Mouse (Mus musculus) testis, adult 2 months (tissue): Measurements from ENCODE around the gene Cntn6. TPM values are rescaled to one million over a fixed set of nuclear protein-coding genes. Genes with fewer than 3 reads are reported as not detected.

Experiments used
- H3K27ac ChIP-seq: fragments of 200-500 bp; 2 replicates; pipeline ENCODE4 v1.5.1; 2012; ENCODE audit warnings: low read depth, low read length; ENCODE audit not compliant: control insufficient read depth, insufficient read depth
- H3K27me3 ChIP-seq: fragments of 200-500 bp; 2 replicates; pipeline ENCODE4 v1.6.1; 2012; ENCODE audit warnings: mild to moderate bottlenecking, low read length, moderate library complexity; ENCODE audit not compliant: control insufficient read depth, insufficient read depth
- H3K36me3 ChIP-seq: fragments of 200-500 bp; 2 replicates; pipeline ENCODE4 v1.6.1; 2012; ENCODE audit warnings: mild to moderate bottlenecking, low read length; ENCODE audit not compliant: control insufficient read depth, insufficient read depth
- H3K4me1 ChIP-seq: fragments of 200-500 bp; 2 replicates; pipeline ENCODE4 v1.6.1; 2012; ENCODE audit warnings: low read length; ENCODE audit not compliant: control insufficient read depth, insufficient read depth
- H3K4me3 ChIP-seq: fragments of 200-500 bp; 2 replicates; pipeline ENCODE4 v1.5.1; 2012; ENCODE audit warnings: low read depth, mild to moderate bottlenecking, low read length, moderate library complexity, mixed read lengths; ENCODE audit not compliant: control insufficient read depth
- CTCF ChIP-seq: fragments of 200-500 bp; IDR thresholded peaks from 2 replicates; pipeline ENCODE4 v1.5.1; 2012; ENCODE audit warnings: low read depth, mild to moderate bottlenecking, inconsistent platforms, low read length, moderate library complexity; ENCODE audit not compliant: control insufficient read depth, insufficient read depth, insufficient replicate concordance
- POLR2A ChIP-seq: fragments of 200-500 bp; IDR thresholded peaks from 2 replicates; pipeline ENCODE4 v1.6.1; 2012; ENCODE audit warnings: low read depth, mild to moderate bottlenecking, inconsistent platforms, low read length, moderate library complexity; ENCODE audit not compliant: control insufficient read depth
- polyA plus RNA-seq: library from polyadenylated mRNA; depleted of rRNA; stranded (reverse); fragments of >200 nt; gene quantifications from 2 replicates; pipeline ENCODE4 v1.2.3, GENCODE M21; 2012; rRNA removed

Cntn6 gene
- polyA plus RNA-seq = 2.0 and 2.4 TPM in 2 replicates

DNA sequence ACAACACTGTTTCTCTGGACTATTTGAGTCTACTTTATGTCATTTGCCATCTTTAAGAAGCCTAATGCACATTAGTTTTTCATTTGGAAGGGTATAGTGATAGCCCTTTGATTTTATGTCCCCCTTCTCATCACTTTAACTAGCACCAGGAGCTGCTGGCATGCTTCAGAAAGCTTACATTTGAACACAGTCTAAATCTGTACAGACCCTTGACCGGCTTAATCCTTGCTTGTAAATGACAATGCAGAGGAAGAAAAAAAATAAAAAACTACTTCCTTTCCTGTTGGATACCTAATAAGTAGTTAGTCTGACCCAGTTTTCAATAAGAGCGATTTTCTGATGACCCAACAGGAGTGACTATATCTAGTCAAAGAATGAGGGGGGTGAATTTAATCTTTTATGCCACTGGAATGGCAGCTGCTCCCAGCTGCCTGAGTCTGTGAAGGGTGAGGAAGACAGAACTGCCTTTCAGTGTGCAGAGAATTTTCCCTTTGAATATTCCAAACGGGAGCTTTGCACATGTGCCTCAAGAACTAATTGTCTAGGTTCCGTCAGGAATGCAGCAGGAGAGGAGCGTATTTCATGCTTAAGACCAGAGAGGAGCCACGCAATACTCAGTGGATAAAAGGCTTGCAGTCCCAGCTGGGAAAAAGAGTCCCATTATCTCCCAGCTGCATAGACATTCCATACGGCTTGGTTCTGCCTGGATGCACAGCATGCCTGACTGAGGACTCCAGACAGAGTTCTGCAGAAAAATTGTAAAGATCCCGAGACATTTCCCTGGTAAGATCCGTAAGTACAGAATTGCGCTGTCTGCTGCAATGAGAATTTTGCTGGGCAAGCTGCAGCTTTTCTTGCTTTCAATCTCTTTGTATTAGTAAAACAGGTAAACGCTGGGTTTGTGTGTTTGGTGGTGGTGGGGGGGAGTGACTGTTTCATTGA lies at the start of gene Cntn6:
Gene Cntn6 (plus strand): TSS at position 301 of the 942 bp plus-strand sequence.
- H3K27ac ChIP-seq = no peak within 1 kb of the TSS
- H3K36me3 ChIP-seq = no peaks in the 10 kb centered on the region
- H3K4me1 ChIP-seq = no peaks in the 10 kb centered on the region
- no peak within 1 kb of the TSS for H3K4me3 ChIP-seq
- TF ChIP-seq POLR2A (no peak), CTCF (no peak)
- no peaks in the 10 kb centered on the region for H3K27me3 ChIP-seq

DNA sequence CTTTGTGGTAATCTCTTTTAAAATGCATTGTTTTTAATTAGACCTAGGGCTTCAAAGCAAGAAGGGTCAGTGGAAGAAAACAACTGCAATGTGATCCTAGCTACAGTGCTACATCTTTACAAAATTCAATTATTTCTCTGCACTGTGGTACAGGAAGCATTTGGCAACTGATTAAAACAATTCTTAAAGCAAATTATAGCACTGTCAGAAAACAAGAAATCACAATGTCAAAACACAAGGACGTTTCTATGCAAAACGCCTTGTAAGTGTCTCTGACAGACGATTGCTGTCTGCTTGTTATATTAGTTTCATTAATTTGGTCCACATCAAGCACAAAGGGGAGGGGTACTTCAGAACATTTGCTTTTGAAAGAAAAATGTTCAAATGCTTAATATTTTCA lies 48.9 kb upstream of the Cntn6 start:
- Histone ChIP-seq H3K27me3 (no peaks in the 10 kb centered on the region), H3K4me3 (no peak overlapping the region), H3K4me1 (no peaks in the 10 kb centered on the region), H3K36me3 (no peaks in the 10 kb centered on the region), H3K27ac (no peak overlapping the region)
- TF ChIP-seq CTCF = no peak
- no peak for TF ChIP-seq POLR2A

DNA sequence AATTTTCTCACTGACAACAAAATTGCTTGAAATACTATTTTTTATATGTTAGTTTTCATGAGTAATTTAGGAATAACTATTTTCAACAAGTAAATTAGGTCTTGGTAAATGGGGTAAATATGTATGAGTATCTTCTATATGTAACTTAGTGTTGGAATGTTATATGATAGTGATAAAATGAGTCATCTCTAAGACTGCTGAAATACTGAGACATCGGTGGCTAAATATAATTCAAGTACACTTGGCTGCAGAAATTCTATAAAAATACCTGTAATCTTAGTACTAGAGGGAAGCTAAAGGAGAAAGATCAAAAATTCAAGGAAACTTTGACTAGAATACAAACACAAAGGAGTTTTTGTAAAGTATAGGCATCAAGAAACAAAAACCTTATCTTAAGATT lies 21.9 kb upstream of the Cntn6 start:
- Histone ChIP-seq H3K36me3 (no peaks in the 10 kb centered on the region), H3K27ac (no peak overlapping the region), H3K4me1 (no peaks in the 10 kb centered on the region), H3K27me3 (no peaks in the 10 kb centered on the region), H3K4me3 (no peak overlapping the region)
- no peak for TF ChIP-seq CTCF
- no peak for TF ChIP-seq POLR2A

DNA sequence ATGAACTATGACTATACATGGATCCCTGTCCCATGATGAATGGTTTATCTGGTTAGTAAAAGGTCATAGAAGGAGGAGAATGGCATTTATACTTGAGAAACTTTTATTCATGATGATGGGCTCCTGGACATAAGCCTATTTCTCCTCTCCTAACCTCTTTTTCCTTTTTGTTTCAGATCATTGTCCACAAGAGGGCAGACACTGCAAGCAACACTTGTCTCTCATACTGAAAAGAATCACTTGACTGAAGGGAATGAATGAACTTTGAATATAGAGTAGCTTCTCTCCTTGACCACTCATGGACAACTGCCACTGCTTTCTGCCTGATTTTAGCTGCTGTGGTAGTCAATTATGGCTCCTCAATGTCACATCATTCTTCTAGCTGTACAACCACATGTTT lies 13.3 kb upstream of the Cntn6 start:
- TF ChIP-seq CTCF (no peak), POLR2A (no peak)
- no peaks in the 10 kb centered on the region for H3K36me3 ChIP-seq
- H3K27me3 ChIP-seq = no peaks in the 10 kb centered on the region
- no peak overlapping the region for H3K27ac ChIP-seq
- H3K4me3 ChIP-seq = no peak overlapping the region
- no peaks in the 10 kb centered on the region for H3K4me1 ChIP-seq

DNA sequence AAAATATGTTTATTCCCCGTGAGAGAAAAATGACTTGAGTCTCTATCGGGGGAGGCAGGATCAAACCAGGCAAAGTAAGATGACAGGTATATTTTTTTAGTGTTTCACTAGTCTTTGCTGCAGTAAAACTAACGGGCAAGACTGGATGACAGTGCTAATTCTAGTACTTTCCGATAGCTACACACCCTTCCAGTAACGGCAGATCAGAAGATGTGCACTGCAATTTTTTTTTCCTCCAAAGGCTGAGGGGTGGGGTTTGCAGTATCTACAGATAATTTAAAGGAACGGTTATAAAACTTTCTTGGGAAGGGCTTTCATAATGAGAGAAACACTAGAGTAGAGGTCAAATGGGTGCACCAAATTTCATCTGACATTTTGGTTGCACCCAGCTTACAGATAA lies 869 bp downstream of the Cntn6 start:
- no peaks in the 10 kb centered on the region for H3K4me1 ChIP-seq
- H3K27ac ChIP-seq = no peak overlapping the region
- H3K27me3 ChIP-seq = no peaks in the 10 kb centered on the region
- no peaks in the 10 kb centered on the region for H3K36me3 ChIP-seq
- TF ChIP-seq CTCF = no peak
- TF ChIP-seq POLR2A = no peak
- no peak overlapping the region for H3K4me3 ChIP-seq

DNA sequence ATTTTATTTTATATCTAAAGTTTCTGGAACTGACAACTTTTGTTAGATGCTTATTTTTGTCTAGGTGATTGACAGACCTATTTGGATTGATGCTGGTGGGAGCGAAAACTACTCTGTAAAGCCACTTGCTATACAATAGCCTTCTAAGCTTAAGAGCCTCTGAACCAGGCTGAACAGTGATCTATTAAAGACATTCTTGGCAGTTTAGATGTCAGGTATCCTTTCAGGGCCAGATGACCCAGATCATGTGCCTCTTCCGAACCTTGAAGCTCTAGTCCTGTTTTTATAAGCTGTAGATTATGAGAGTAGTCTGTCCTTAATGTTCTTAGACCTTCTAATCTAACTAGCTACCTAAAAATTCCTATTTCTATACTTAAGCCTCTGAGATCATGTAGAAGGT lies 3.2 kb downstream of the Cntn6 start:
- Histone ChIP-seq H3K4me3 (no peak overlapping the region), H3K36me3 (no peaks in the 10 kb centered on the region), H3K4me1 (no peaks in the 10 kb centered on the region), H3K27me3 (no peaks in the 10 kb centered on the region), H3K27ac (no peak overlapping the region)
- TF ChIP-seq POLR2A (no peak), CTCF (no peak)

DNA sequence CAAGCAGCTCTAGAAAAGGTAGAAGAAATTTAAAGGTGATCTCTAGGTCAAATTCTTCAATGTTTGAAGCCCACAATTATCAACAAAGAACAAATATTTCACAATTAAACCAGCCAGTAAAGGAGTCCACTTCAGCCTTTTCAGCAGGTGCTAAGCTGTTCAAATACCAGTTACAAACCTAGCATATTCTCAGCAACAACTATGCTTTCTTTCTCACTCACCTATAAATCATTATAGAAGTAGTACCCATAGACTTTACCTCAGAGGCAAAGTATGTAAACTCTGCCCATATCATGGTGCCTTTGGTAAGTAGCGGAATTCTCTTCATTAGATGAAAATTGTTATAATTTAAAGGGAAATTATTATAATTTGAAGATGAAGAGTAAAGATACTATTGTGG lies 71.4 kb downstream of the Cntn6 start:
- Histone ChIP-seq H3K27me3 (no peaks in the 10 kb centered on the region), H3K27ac (no peak overlapping the region), H3K36me3 (no peaks in the 10 kb centered on the region), H3K4me1 (no peaks in the 10 kb centered on the region), H3K4me3 (no peak overlapping the region)
- TF ChIP-seq CTCF (no peak), POLR2A (no peak)
